Mouse (Mus musculus) kidney, embryonic 15.5 days (tissue): Measurements from ENCODE around the gene Ykt6. TPM values are rescaled to one million over a fixed set of nuclear protein-coding genes. Genes with fewer than 3 reads are reported as not detected.

Experiments used
- ATAC-seq: fragments of 200-750 bp; cut with Nextera tagmentation; replicated peaks from 2 replicates; pipeline ENCODE4 v1.8.0; 2017; ENCODE audit warnings: moderate TSS enrichment; ENCODE audit not compliant: low FRiP score
- H3K27ac ChIP-seq: fragments of 300-500 bp; sonication (generic); 2 replicates; pipeline ENCODE4 v1.5.1; 2015; ENCODE audit warnings: mild to moderate bottlenecking, inconsistent platforms
- H3K27me3 ChIP-seq: fragments of 300-500 bp; sonication (generic); 2 replicates; pipeline ENCODE4 v1.6.1; 2015; ENCODE audit warnings: inconsistent platforms
- H3K36me3 ChIP-seq: fragments of 300-500 bp; sonication (generic); 2 replicates; pipeline ENCODE4 v1.6.1; 2015; ENCODE audit warnings: inconsistent platforms
- H3K4me1 ChIP-seq: fragments of 300-500 bp; sonication (generic); 2 replicates; pipeline ENCODE4 v1.6.1; 2015; ENCODE audit warnings: inconsistent platforms
- H3K4me2 ChIP-seq: fragments of 300-500 bp; sonication (generic); 2 replicates; pipeline ENCODE4 v1.6.1; 2015; ENCODE audit warnings: moderate library complexity, mild to moderate bottlenecking, inconsistent platforms
- H3K4me3 ChIP-seq: fragments of 300-500 bp; sonication (generic); replicated peaks from 2 replicates; pipeline ENCODE4 v1.5.1; 2015; ENCODE audit warnings: mild to moderate bottlenecking, inconsistent platforms
- H3K9ac ChIP-seq: fragments of 300-500 bp; sonication (generic); 2 replicates; pipeline ENCODE4 v1.6.1; 2015; ENCODE audit warnings: mild to moderate bottlenecking, inconsistent platforms
- H3K9me3 ChIP-seq: fragments of 300-500 bp; sonication (generic); replicated peaks from 2 replicates; pipeline ENCODE4 v1.6.1; 2016; ENCODE audit warnings: inconsistent platforms
- WGBS: fragments of 180-500 bp; shearing (Covaris S2); methylation state at CpG from one replicate; pipeline ENCODE4 v1.1.7; 2015; ENCODE audit warnings: mixed read lengths; 5-methylcytosine and 5-hydroxymethylcytosine counted together
- polyA plus RNA-seq: library from polyadenylated mRNA; unstranded; fragments of >200 nt; fragmentation: Nextera tagmentation; extraction: Ambion mirVana; gene quantifications from 2 replicates; pipeline ENCODE4 v1.2.1, GENCODE M21; 2015

Ykt6 gene
- polyA plus RNA-seq, 1 experiment from 2014 or later = 52.9 TPM

DNA sequence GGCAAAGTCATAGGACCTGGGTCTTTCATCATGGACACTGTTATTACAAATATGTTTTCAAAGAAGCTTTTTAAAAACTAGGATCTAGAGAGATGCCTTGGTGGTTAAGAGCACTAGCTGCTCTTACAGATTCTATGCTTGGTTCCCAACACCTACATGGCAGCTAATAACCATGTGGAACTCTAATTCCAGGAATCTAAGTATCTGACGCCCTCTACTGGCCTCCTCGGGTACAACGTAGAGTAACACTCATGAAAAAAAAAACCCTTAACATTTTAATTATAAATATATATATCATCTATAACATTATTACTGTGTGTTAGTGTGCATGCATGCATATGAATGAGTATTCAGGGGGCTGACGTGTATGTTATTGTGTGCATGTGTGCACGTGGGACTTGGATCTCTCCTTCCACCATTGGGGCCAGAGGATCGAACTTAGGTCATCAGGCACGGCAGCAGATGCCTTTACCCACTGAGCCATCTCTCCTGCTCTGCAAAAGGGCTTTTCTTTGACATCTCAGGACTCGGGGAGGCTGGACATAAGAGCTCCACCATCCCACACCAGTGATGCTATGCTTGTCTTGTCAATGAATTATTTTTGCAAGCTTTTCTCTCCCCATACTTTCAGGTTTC is 2.2 kb upstream of the Ykt6 start:
- Histone ChIP-seq H3K9me3 (no peaks in the 10 kb centered on the region), H3K4me2 (no peak overlapping the region), H3K9ac (no peak overlapping the region), H3K27me3 (no peaks in the 10 kb centered on the region), H3K4me3 (no peak overlapping the region), H3K4me1 (peaks cover 51% of the 10 kb centered on the region), H3K36me3 (0 out of 2 replicates have a peak, but pooled peaks cover 5% of the 10 kb centered on the region), H3K27ac (0 out of 2 replicates have a peak overlapping the region, but pooled peaks have one; percentile 10)
- ATAC-seq = no peak
- 40% methylated on average over 8 of the region's 8 CpGs for WGBS

DNA sequence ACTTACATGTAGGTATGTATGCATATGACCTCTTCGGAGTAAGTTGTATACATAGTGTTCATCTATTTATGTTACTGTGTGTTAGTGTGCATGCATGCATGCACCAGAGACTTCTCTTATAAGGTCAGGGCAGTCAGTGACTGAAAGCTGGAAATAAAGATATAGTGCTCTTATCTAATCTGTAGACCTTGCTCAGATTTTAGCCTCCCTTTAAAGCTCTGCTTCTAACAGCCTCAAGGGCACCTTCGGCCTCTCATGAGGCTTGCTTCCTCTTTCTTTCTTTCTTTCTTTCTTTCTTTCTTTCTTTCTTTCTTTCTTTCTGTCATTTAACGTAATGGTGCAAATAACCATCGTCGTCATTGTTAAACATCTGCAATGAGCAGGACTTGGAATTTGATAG is 1.1 kb upstream of the Ykt6 start:
- Histone ChIP-seq H3K4me3 (no peak overlapping the region), H3K9ac (no peak overlapping the region), H3K36me3 (0 out of 2 replicates have a peak, but pooled peaks cover 8% of the 10 kb centered on the region), H3K4me2 (no peak overlapping the region), H3K4me1 (peaks cover 40% of the 10 kb centered on the region), H3K27me3 (no peaks in the 10 kb centered on the region), H3K9me3 (no peaks in the 10 kb centered on the region), H3K27ac (no peak overlapping the region)
- no peak for ATAC-seq
- 79% methylated on average over 5 of the region's 5 CpGs for WGBS

GRCm38 (mm10) chr11:5954965-5955504 is 458 bp upstream of the Ykt6 start:
- peak overlapping the region; percentile 86 for H3K9ac ChIP-seq
- no peaks in the 10 kb centered on the region for H3K9me3 ChIP-seq
- ATAC-seq = peak; percentile 66
- H3K27ac ChIP-seq = peak overlapping the region; percentile 96
- H3K36me3 ChIP-seq = peaks cover 11% of the 10 kb centered on the region
- peak overlapping the region; percentile 83 for H3K4me3 ChIP-seq
- no peaks in the 10 kb centered on the region for H3K27me3 ChIP-seq
- peaks cover 34% of the 10 kb centered on the region for H3K4me1 ChIP-seq
- H3K4me2 ChIP-seq = peak overlapping the region; percentile 80
- 3% methylated on average over 7 of the region's 7 CpGs for WGBS

- Histone ChIP-seq H3K36me3 (peaks cover 60% of the 10 kb centered on the region), H3K9ac (no peak overlapping the region), H3K4me1 (peaks cover 17% of the 10 kb centered on the region), H3K27ac (no peak overlapping the region), H3K4me2 (no peak overlapping the region), H3K4me3 (no peak overlapping the region), H3K9me3 (no peaks in the 10 kb centered on the region), H3K27me3 (no peaks in the 10 kb centered on the region)
- 73% methylated on average over 2 of the region's 2 CpGs for WGBS
- ATAC-seq = no peak
These were observed 4.6 kb downstream of the Ykt6 start for GRCm38 (mm10) chr11:5960051-5960450.

- Histone ChIP-seq H3K27me3 (no peaks in the 10 kb centered on the region), H3K9ac (no peak overlapping the region), H3K27ac (no peak overlapping the region), H3K4me1 (peaks cover 8% of the 10 kb centered on the region; the same call in 1 of the 2 replicates), H3K9me3 (no peaks in the 10 kb centered on the region), H3K4me2 (no peak overlapping the region), H3K4me3 (no peak overlapping the region), H3K36me3 (peaks cover 92% of the 10 kb centered on the region)
- 85% methylated on average over 11 of the region's 11 CpGs for WGBS
- no peak for ATAC-seq
These were observed 10.4 kb downstream of the Ykt6 start for GRCm38 (mm10) chr11:5965865-5966264.

GRCm38 (mm10) chr11:5966751-5967150 is 11.3 kb downstream of the Ykt6 start:
- Histone ChIP-seq H3K4me3 (no peak overlapping the region), H3K4me1 (peaks cover 15% of the 10 kb centered on the region; the same call in 1 of the 2 replicates), H3K27me3 (no peaks in the 10 kb centered on the region), H3K9me3 (no peaks in the 10 kb centered on the region), H3K27ac (no peak overlapping the region), H3K36me3 (peaks cover 86% of the 10 kb centered on the region), H3K9ac (no peak overlapping the region), H3K4me2 (no peak overlapping the region)
- no peak for ATAC-seq
- WGBS = 88% methylated on average over 3 of the region's 3 CpGs

DNA sequence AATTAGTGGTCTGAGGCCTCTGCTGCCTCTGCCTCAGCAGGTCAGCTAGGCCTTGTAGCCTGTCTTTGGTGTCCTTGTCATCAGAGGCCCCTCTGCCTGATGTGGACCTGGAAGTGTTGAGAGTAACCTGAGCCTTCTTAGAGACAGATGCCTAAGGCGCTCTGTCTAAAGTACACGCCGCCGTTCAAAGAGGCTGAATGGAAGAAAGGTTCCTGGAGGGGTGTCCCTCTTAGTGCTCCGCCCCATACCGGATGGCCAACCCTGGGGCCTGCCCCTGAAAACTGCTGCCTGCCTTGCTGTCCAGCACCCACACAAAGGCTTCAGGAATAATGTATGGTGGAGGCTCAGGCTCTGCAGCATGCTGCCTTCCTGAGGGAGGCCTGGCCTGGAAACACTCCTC is 12.7 kb downstream of the Ykt6 start:
- peak; percentile 57 for ATAC-seq
- Histone ChIP-seq H3K36me3 (peaks cover 75% of the 10 kb centered on the region), H3K4me3 (no peak overlapping the region), H3K4me1 (peaks cover 30% of the 10 kb centered on the region), H3K9me3 (no peaks in the 10 kb centered on the region), H3K27me3 (no peaks in the 10 kb centered on the region), H3K4me2 (no peak overlapping the region), H3K9ac (no peak overlapping the region), H3K27ac (peak overlapping the region; percentile 66)
- WGBS = 25% methylated on average over 6 of the region's 6 CpGs

GRCm38 (mm10) chr11:5971202-5971601 is 15.7 kb downstream of the Ykt6 start:
- Histone ChIP-seq H3K9ac (no peak overlapping the region), H3K4me3 (no peak overlapping the region), H3K36me3 (peaks cover 46% of the 10 kb centered on the region), H3K27me3 (no peaks in the 10 kb centered on the region), H3K27ac (no peak overlapping the region), H3K4me1 (peaks cover 38% of the 10 kb centered on the region), H3K9me3 (no peaks in the 10 kb centered on the region), H3K4me2 (no peak overlapping the region)
- 46% methylated on average over 7 of the region's 7 CpGs for whole genome bisulfite sequencing
- no peak for ATAC-seq

GRCm38 (mm10) chr11:5973151-5973550 is 17.7 kb downstream of the Ykt6 start:
- Histone ChIP-seq H3K27ac (no peak overlapping the region), H3K9ac (no peak overlapping the region), H3K4me3 (no peak overlapping the region), H3K4me2 (no peak overlapping the region), H3K9me3 (no peaks in the 10 kb centered on the region), H3K36me3 (peaks cover 27% of the 10 kb centered on the region), H3K4me1 (peaks cover 38% of the 10 kb centered on the region), H3K27me3 (no peaks in the 10 kb centered on the region)
- WGBS = 36% methylated on average over 7 of the region's 7 CpGs
- ATAC-seq = no peak

- Histone ChIP-seq H3K36me3 (peaks cover 18% of the 10 kb centered on the region), H3K27ac (no peak overlapping the region), H3K4me3 (no peak overlapping the region), H3K4me1 (peaks cover 36% of the 10 kb centered on the region), H3K9me3 (no peaks in the 10 kb centered on the region), H3K9ac (no peak overlapping the region), H3K4me2 (no peak overlapping the region), H3K27me3 (no peaks in the 10 kb centered on the region)
- ATAC-seq = no peak
- WGBS = 81% methylated on average over 6 of the region's 6 CpGs
These were observed 18.6 kb downstream of the Ykt6 start for GRCm38 (mm10) chr11:5974053-5974452.

- Histone ChIP-seq H3K27me3 (no peaks in the 10 kb centered on the region), H3K9ac (no peak overlapping the region), H3K4me2 (no peak overlapping the region), H3K4me3 (no peak overlapping the region), H3K4me1 (peaks cover 36% of the 10 kb centered on the region), H3K36me3 (peaks cover 8% of the 10 kb centered on the region), H3K9me3 (no peaks in the 10 kb centered on the region), H3K27ac (no peak overlapping the region)
- ATAC-seq = no peak
- 71% methylated on average over 2 of the region's 2 CpGs for WGBS
These were observed 19.6 kb downstream of the Ykt6 start for GRCm38 (mm10) chr11:5975068-5975467.

DNA sequence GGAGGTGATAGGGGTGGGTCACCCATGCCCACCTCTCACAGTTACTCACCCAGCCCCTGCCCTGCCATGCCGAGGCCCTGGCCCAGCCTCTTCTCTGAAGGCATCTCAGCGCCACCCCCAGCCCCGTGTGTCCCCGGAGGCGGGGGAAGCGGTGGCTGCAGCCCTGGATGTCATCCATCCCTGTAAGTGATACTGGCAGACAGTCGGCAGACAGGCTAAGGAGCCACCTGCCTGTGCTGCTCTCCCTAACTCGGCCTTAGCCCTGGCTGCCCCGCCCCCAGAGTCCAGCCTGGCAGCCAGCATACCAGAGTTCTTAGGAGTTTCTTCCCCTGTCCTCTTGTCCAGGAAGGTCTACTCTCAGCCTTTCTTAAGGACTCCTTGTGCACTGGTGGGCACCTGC is 20.6 kb downstream of the Ykt6 start:
- 13% methylated on average over 9 of the region's 9 CpGs for WGBS
- H3K9ac ChIP-seq = no peak overlapping the region
- no peaks in the 10 kb centered on the region for H3K27me3 ChIP-seq
- H3K4me2 ChIP-seq = 0 out of 2 replicates have a peak overlapping the region, but pooled peaks have one; percentile 14
- H3K4me3 ChIP-seq = no peak overlapping the region
- H3K9me3 ChIP-seq = no peaks in the 10 kb centered on the region
- ATAC-seq = peak; percentile 74
- H3K27ac ChIP-seq = peak overlapping the region; percentile 33; the same call in 1 of the 2 replicates
- H3K4me1 ChIP-seq = peaks cover 35% of the 10 kb centered on the region
- peaks cover 7% of the 10 kb centered on the region; the same call in 1 of the 2 replicates for H3K36me3 ChIP-seq
